Mouse (Mus musculus) spleen, adult 2 months (tissue): ENCODE data around the gene E2f1.

Experiments used
- CTCF ChIP-seq: fragments of 200-500 bp; IDR thresholded peaks from 2 replicates; pipeline ENCODE4 v1.5.1; 2011; ENCODE audit warnings: mild to moderate bottlenecking, inconsistent platforms; ENCODE audit not compliant: insufficient read depth, insufficient read length, insufficient replicate concordance; ENCODE audit errors: extremely low read depth
- POLR2A ChIP-seq: fragments of 200-500 bp; IDR thresholded peaks from 2 replicates; pipeline ENCODE4 v1.6.1; 2011; ENCODE audit warnings: low read depth, low read length, inconsistent platforms

GRCm38 (mm10) chr2:154615674-154616073 is 46.0 kb upstream of the E2f1 start:
- TF ChIP-seq POLR2A (no peak), CTCF (no peak)
